Mouse (Mus musculus) stomach, embryonic 15.5 days (tissue): ENCODE measurements around the gene Adcy5. TPM values are rescaled to one million over a fixed set of nuclear protein-coding genes. Genes with fewer than 3 reads are reported as not detected.

Source experiments
- ATAC-seq: fragments of 200-750 bp; cut with Nextera tagmentation; 2 replicates; pipeline ENCODE4 v1.8.0; 2017; ENCODE audit warnings: low read depth, moderate number of reproducible peaks, moderate TSS enrichment; ENCODE audit not compliant: insufficient read depth, low FRiP score
- H3K27ac ChIP-seq: fragments of 300-500 bp; sonication (generic); 2 replicates; pipeline ENCODE4 v1.5.1; 2015; ENCODE audit warnings: mild to moderate bottlenecking, inconsistent platforms
- H3K27me3 ChIP-seq: fragments of 300-500 bp; sonication (generic); replicated peaks from 2 replicates; pipeline ENCODE4 v1.6.1; 2015; ENCODE audit warnings: inconsistent platforms
- H3K36me3 ChIP-seq: fragments of 300-500 bp; sonication (generic); 2 replicates; pipeline ENCODE4 v1.6.1; 2015; ENCODE audit warnings: inconsistent platforms
- H3K4me1 ChIP-seq: fragments of 300-500 bp; sonication (generic); 2 replicates; pipeline ENCODE4 v1.6.1; 2015; ENCODE audit warnings: inconsistent platforms
- H3K4me2 ChIP-seq: fragments of 300-500 bp; sonication (generic); 2 replicates; pipeline ENCODE4 v1.6.1; 2015; ENCODE audit warnings: mild to moderate bottlenecking, inconsistent platforms
- H3K4me3 ChIP-seq: fragments of 300-500 bp; sonication (generic); replicated peaks from 2 replicates; pipeline ENCODE4 v1.5.1; 2015; ENCODE audit warnings: inconsistent platforms
- H3K9ac ChIP-seq: fragments of 300-500 bp; sonication (generic); 2 replicates; pipeline ENCODE4 v1.6.1; 2015; ENCODE audit warnings: inconsistent platforms
- H3K9me3 ChIP-seq: fragments of 300-500 bp; sonication (generic); 2 replicates; pipeline ENCODE4 v1.6.1; 2016; ENCODE audit warnings: inconsistent platforms
- WGBS: fragments of 180-500 bp; shearing (Covaris S2); methylation state at CpG from one replicate; pipeline ENCODE4 v1.1.7; 2015; 5-methylcytosine and 5-hydroxymethylcytosine counted together
- polyA plus RNA-seq: library from polyadenylated mRNA; unstranded; fragments of >200 nt; fragmentation: Nextera tagmentation; extraction: Ambion mirVana; gene quantifications from 2 replicates; pipeline ENCODE4 v1.2.1, GENCODE M21; 2015

Gene Adcy5
- polyA plus RNA-seq, 1 experiment from 2014 or later = 3.0 TPM

GRCm38 (mm10) chr16:35282456-35282855, 127.8 kb downstream of the Adcy5 start:
- H3K27ac ChIP-seq = no peak overlapping the region
- H3K27me3 ChIP-seq = no peaks in the 10 kb centered on the region
- no peak overlapping the region for H3K4me2 ChIP-seq
- ATAC-seq = no peak
- H3K9ac ChIP-seq = no peak overlapping the region
- no peaks in the 10 kb centered on the region for H3K36me3 ChIP-seq
- H3K9me3 ChIP-seq = no peaks in the 10 kb centered on the region
- no peak overlapping the region for H3K4me3 ChIP-seq
- 84% methylated on average over 2 of the region's 2 CpGs for WGBS
- H3K4me1 ChIP-seq = no peaks in the 10 kb centered on the region

- ATAC-seq = no peak
- H3K9me3 ChIP-seq = no peaks in the 10 kb centered on the region
- WGBS = 78% methylated on average over 9 of the region's 9 CpGs
- no peak overlapping the region for H3K9ac ChIP-seq
- H3K4me1 ChIP-seq = no peaks in the 10 kb centered on the region
- no peak overlapping the region for H3K4me2 ChIP-seq
- H3K27me3 ChIP-seq = no peaks in the 10 kb centered on the region
- no peak overlapping the region for H3K27ac ChIP-seq
- no peaks in the 10 kb centered on the region for H3K36me3 ChIP-seq
- no peak overlapping the region for H3K4me3 ChIP-seq
Observed at GRCm38 (mm10) chr16:35285821-35286220, 131.1 kb downstream of the Adcy5 start.

- no peak for ATAC-seq
- H3K27ac ChIP-seq = no peak overlapping the region
- 85% methylated on average over 5 of the region's 5 CpGs for WGBS
Observed at GRCm38 (mm10) chr16:35287244-35287643, 132.6 kb downstream of the Adcy5 start.

GRCm38 (mm10) chr16:35297786-35298185, 143.1 kb downstream of the Adcy5 start:
- H3K9ac ChIP-seq = no peak overlapping the region
- no peaks in the 10 kb centered on the region for H3K9me3 ChIP-seq
- no peaks in the 10 kb centered on the region for H3K4me1 ChIP-seq
- no peak overlapping the region for H3K4me3 ChIP-seq
- WGBS = 67% methylated on average over 5 of the region's 5 CpGs
- H3K27ac ChIP-seq = no peak overlapping the region
- no peaks in the 10 kb centered on the region for H3K36me3 ChIP-seq
- ATAC-seq = no peak
- no peaks in the 10 kb centered on the region for H3K27me3 ChIP-seq
- H3K4me2 ChIP-seq = no peak overlapping the region

More at GRCm38 (mm10) chr16:35287244-35287643, 132.6 kb downstream of the Adcy5 start:
- no peak overlapping the region for H3K9ac ChIP-seq
- H3K4me3 ChIP-seq = no peak overlapping the region
- H3K36me3 ChIP-seq = no peaks in the 10 kb centered on the region
- H3K9me3 ChIP-seq = no peaks in the 10 kb centered on the region
- no peaks in the 10 kb centered on the region for H3K27me3 ChIP-seq
- no peaks in the 10 kb centered on the region for H3K4me1 ChIP-seq
- no peak overlapping the region for H3K4me2 ChIP-seq

GRCm38 (mm10) chr16:35300156-35300555, 145.5 kb downstream of the Adcy5 start:
- Histone ChIP-seq H3K4me2 (no peak overlapping the region), H3K27ac (no peak overlapping the region)
- no peak for ATAC-seq

GRCm38 (mm10) chr16:35302441-35303280, 148.0 kb downstream of the Adcy5 start:
- Histone ChIP-seq H3K4me3 (no peak overlapping the region), H3K27me3 (no peaks in the 10 kb centered on the region), H3K4me2 (no peak overlapping the region), H3K9ac (no peak overlapping the region), H3K36me3 (no peaks in the 10 kb centered on the region), H3K9me3 (no peaks in the 10 kb centered on the region), H3K4me1 (no peaks in the 10 kb centered on the region), H3K27ac (no peak overlapping the region)
- no peak for ATAC-seq
- 40% methylated on average over 7 of the region's 7 CpGs for WGBS

More at GRCm38 (mm10) chr16:35300156-35300555, 145.5 kb downstream of the Adcy5 start:
- Histone ChIP-seq H3K9me3 (no peaks in the 10 kb centered on the region), H3K4me1 (no peaks in the 10 kb centered on the region), H3K36me3 (no peaks in the 10 kb centered on the region), H3K9ac (no peak overlapping the region), H3K4me3 (no peak overlapping the region), H3K27me3 (no peaks in the 10 kb centered on the region)
- 90% methylated on average over 5 of the region's 6 CpGs for WGBS

- H3K4me1 ChIP-seq = no peaks in the 10 kb centered on the region
- H3K27me3 ChIP-seq = no peaks in the 10 kb centered on the region
- WGBS = 88% methylated on average over 6 of the region's 6 CpGs
- H3K27ac ChIP-seq = no peak overlapping the region
- H3K4me3 ChIP-seq = no peak overlapping the region
- no peaks in the 10 kb centered on the region for H3K36me3 ChIP-seq
- no peaks in the 10 kb centered on the region for H3K9me3 ChIP-seq
- H3K9ac ChIP-seq = no peak overlapping the region
- no peak; the same call in 1 of the 2 replicates for ATAC-seq
- H3K4me2 ChIP-seq = no peak overlapping the region
Observed at GRCm38 (mm10) chr16:35303721-35304120, 149.0 kb downstream of the Adcy5 start.

- H3K4me2 ChIP-seq = no peak overlapping the region
- H3K4me1 ChIP-seq = no peaks in the 10 kb centered on the region
- H3K36me3 ChIP-seq = no peaks in the 10 kb centered on the region
- no peak overlapping the region for H3K27ac ChIP-seq
- no peaks in the 10 kb centered on the region for H3K9me3 ChIP-seq
- H3K4me3 ChIP-seq = no peak overlapping the region
- ATAC-seq = no peak
- H3K9ac ChIP-seq = no peak overlapping the region
- no peaks in the 10 kb centered on the region for H3K27me3 ChIP-seq
- WGBS = 83% methylated on average over 5 of the region's 5 CpGs
Observed at GRCm38 (mm10) chr16:35304416-35304815, 149.7 kb downstream of the Adcy5 start.

- Histone ChIP-seq H3K4me1 (no peaks in the 10 kb centered on the region), H3K9me3 (no peaks in the 10 kb centered on the region), H3K27me3 (no peaks in the 10 kb centered on the region), H3K4me2 (no peak overlapping the region), H3K9ac (no peak overlapping the region), H3K27ac (no peak overlapping the region), H3K4me3 (no peak overlapping the region), H3K36me3 (no peaks in the 10 kb centered on the region)
- 78% methylated on average over 7 of the region's 7 CpGs for WGBS
- ATAC-seq = no peak
Observed at GRCm38 (mm10) chr16:35305226-35305625, 150.5 kb downstream of the Adcy5 start.

GRCm38 (mm10) chr16:35306631-35307030, 152.0 kb downstream of the Adcy5 start:
- Histone ChIP-seq H3K4me2 (no peak overlapping the region), H3K9ac (no peak overlapping the region), H3K36me3 (no peaks in the 10 kb centered on the region), H3K9me3 (no peaks in the 10 kb centered on the region), H3K27me3 (no peaks in the 10 kb centered on the region), H3K4me3 (no peak overlapping the region), H3K27ac (no peak overlapping the region), H3K4me1 (no peaks in the 10 kb centered on the region)
- 87% methylated on average over 2 of the region's 2 CpGs for WGBS
- ATAC-seq = no peak

GRCm38 (mm10) chr16:35307331-35307730, 152.7 kb downstream of the Adcy5 start:
- Histone ChIP-seq H3K36me3 (no peaks in the 10 kb centered on the region), H3K27ac (no peak overlapping the region), H3K4me3 (no peak overlapping the region), H3K4me2 (no peak overlapping the region), H3K27me3 (no peaks in the 10 kb centered on the region), H3K9ac (no peak overlapping the region), H3K9me3 (no peaks in the 10 kb centered on the region), H3K4me1 (no peaks in the 10 kb centered on the region)
- WGBS = 84% methylated on average over 2 of the region's 2 CpGs
- no peak for ATAC-seq

- H3K9me3 ChIP-seq = no peaks in the 10 kb centered on the region
- H3K36me3 ChIP-seq = peaks cover 2% of the 10 kb centered on the region; the same call in 1 of the 2 replicates
- no peak for ATAC-seq
- WGBS = 90% methylated on average over 6 of the region's 6 CpGs
- no peak overlapping the region for H3K4me3 ChIP-seq
- no peaks in the 10 kb centered on the region for H3K27me3 ChIP-seq
- no peak overlapping the region for H3K9ac ChIP-seq
- H3K27ac ChIP-seq = no peak overlapping the region
- H3K4me1 ChIP-seq = no peaks in the 10 kb centered on the region
- no peak overlapping the region for H3K4me2 ChIP-seq
Observed at GRCm38 (mm10) chr16:35308016-35308415, 153.3 kb downstream of the Adcy5 start.
